Comparison of ENCODE assay signal across 9 mouse cellular contexts in the genomic region with DNA sequence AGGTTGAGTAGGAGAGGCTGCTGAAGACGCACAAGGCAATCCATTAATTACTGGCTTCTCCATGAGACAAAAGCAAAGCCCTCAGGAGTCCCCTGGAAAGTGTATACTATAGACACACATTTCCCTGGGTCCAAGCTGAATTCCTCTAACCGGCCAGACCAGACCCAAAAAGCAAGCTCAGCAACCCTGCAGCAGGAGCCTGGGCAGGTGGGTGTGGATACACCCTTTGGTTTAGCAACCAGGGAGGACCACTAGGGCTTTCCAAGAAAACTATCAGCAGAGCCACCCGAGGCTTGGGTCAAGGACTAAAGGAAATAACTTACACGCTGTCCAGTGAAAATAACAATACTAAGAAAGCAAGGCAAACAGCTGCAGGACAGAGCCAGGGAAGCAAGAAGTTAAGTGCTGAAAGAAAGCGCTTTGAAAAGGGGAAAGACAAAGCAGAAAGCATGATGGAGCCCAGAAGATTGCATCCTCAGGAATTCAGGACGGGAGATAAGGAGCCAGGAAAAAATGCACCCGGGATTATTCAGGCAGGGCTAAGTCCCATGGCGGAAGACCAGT. TPM values are rescaled to one million over a fixed set of nuclear protein-coding genes. Genes with fewer than 3 reads are reported as not detected.
DNase-seq lines count a peak whose midpoint lies in the region; ATAC-seq and TF ChIP-seq lines count a peak whose summit lies in the region.
"Had no signal": no experiment of that assay in that cellular context is flagged by ENCODE, and none has a peak within 500 bp of the region (broad histone marks: within the 10 kb centered on the region; RNA-seq: fewer than 3 reads in every experiment).

No protein-coding gene starts in this region.

- H3K27ac ChIP-seq in gastrocnemius, adult 2 months = 0 out of 2 replicates have a peak overlapping the region, but pooled peaks have one; percentile 69
- peak overlapping the region; percentile 72 for H3K27ac ChIP-seq in neural tube, embryonic 11.5 days (ENCODE audit: low read depth, low read length)
- no peak overlapping the region for H3K27ac ChIP-seq in limb, embryonic 15.5 days
- no peak overlapping the region for H3K27ac ChIP-seq in stomach, postnatal 0 days (replicated peaks)

- TF ChIP-seq EP300 in stomach, postnatal 0 days (optimal IDR thresholded peaks at IDR 0.05) = no peak

- no peaks in the 10 kb centered on the region for H3K36me3 ChIP-seq in neural tube, embryonic 11.5 days (ENCODE audit: control insufficient read depth, insufficient read depth, low read length)
- H3K36me3 ChIP-seq in limb, embryonic 15.5 days = no peaks in the 10 kb centered on the region
- no peaks in the 10 kb centered on the region for H3K36me3 ChIP-seq in stomach, postnatal 0 days (ENCODE audit: control insufficient read depth, insufficient read depth, low read length)

- WGBS in neural tube, embryonic 11.5 days = 8% methylated on average over 8 of the region's 8 CpGs
- WGBS in limb, embryonic 15.5 days = 19% methylated on average over 8 of the region's 8 CpGs
- WGBS in stomach, postnatal 0 days = 16% methylated on average over 8 of the region's 8 CpGs

- DNase-seq in gastrocnemius, adult 2 months = no peak
- DNase-seq in gastrocnemius, postnatal 10 days = no peak
- DNase-seq in neural tube, embryonic 11.5 days (ENCODE audit: low spot score) = no peak
- DNase-seq in neural tube, embryonic 10.5 days (ENCODE audit: extremely low spot score, low spot score) = no peak
- DNase-seq in stomach, postnatal 0 days (ENCODE audit: low spot score) = no peak
- no peak for DNase-seq in frontal cortex, postnatal 25 days (ENCODE audit: low spot score in 2 of 2)
- DNase-seq: adrenal gland, postnatal 36 days had no signal

- TF ChIP-seq CTCF in gastrocnemius, adult 2 months (IDR thresholded peaks at IDR 0.05) = no peak
- TF ChIP-seq CTCF in stomach, postnatal 0 days (IDR thresholded peaks at IDR 0.05; ENCODE audit: low read depth) = no peak

- H3K4me3 ChIP-seq in gastrocnemius, adult 2 months = peak overlapping the region; percentile 84
- H3K4me3 ChIP-seq in neural tube, embryonic 11.5 days (ENCODE audit: low read depth, low read length) = peak overlapping the region; percentile 65
- peak overlapping the region; percentile 58 for H3K4me3 ChIP-seq in limb, embryonic 15.5 days
- peak overlapping the region; percentile 52 for H3K4me3 ChIP-seq in stomach, postnatal 0 days (ENCODE audit: low read depth, low read length)

- intact Hi-C loops in gastrocnemius, adult 2 months (cut with DNase I) = no loop called here

- no peak for ATAC-seq in neural tube, embryonic 11.5 days (ENCODE audit: insufficient read depth, low FRiP score, low TSS enrichment)
- ATAC-seq in limb, embryonic 15.5 days (ENCODE audit: insufficient number of reproducible peaks, low FRiP score, low TSS enrichment, low read depth) = no peak
- no peak for ATAC-seq in stomach, postnatal 0 days (ENCODE audit: low FRiP score, low TSS enrichment)
- ATAC-seq in erythroblast, adult 5-6 weeks (replicated peaks; ENCODE audit: low FRiP score, poor library complexity, severe bottlenecking) = no peak

- H3K4me2 ChIP-seq in neural tube, embryonic 11.5 days (ENCODE audit: low read depth) = peak overlapping the region; percentile 94
- H3K4me2 ChIP-seq in limb, embryonic 15.5 days = peak overlapping the region; percentile 98
- H3K4me2 ChIP-seq in stomach, postnatal 0 days (replicated peaks; ENCODE audit: low read depth) = peak overlapping the region; percentile 86

- peaks cover 3% of the 10 kb centered on the region; the same call in 1 of the 2 replicates for H3K27me3 ChIP-seq in neural tube, embryonic 11.5 days (ENCODE audit: control insufficient read depth, insufficient read depth, low read length)
- H3K27me3 ChIP-seq in limb, embryonic 15.5 days = peaks cover 31% of the 10 kb centered on the region
- no peaks in the 10 kb centered on the region; the same call in 1 of the 2 replicates for H3K27me3 ChIP-seq in stomach, postnatal 0 days (ENCODE audit: control insufficient read depth, insufficient read depth, low read length)

- no peaks in the 10 kb centered on the region for H3K4me1 ChIP-seq in neural tube, embryonic 11.5 days (ENCODE audit: control insufficient read depth, insufficient read depth, low read length)
- H3K4me1 ChIP-seq in limb, embryonic 15.5 days = peaks cover 17% of the 10 kb centered on the region
- H3K4me1 ChIP-seq in stomach, postnatal 0 days (replicated peaks; ENCODE audit: control insufficient read depth, insufficient read depth) = no peaks in the 10 kb centered on the region

- peak overlapping the region; percentile 77 for H3K9ac ChIP-seq in neural tube, embryonic 11.5 days (ENCODE audit: low read length)
- H3K9ac ChIP-seq in limb, embryonic 15.5 days = no peak overlapping the region
- H3K9ac ChIP-seq in stomach, postnatal 0 days (ENCODE audit: low read length) = no peak overlapping the region

- H3K9me3 ChIP-seq in neural tube, embryonic 11.5 days (ENCODE audit: control insufficient read depth, low read length) = no peaks in the 10 kb centered on the region
- H3K9me3 ChIP-seq in limb, embryonic 15.5 days = no peaks in the 10 kb centered on the region
- no peaks in the 10 kb centered on the region for H3K9me3 ChIP-seq in stomach, postnatal 0 days (ENCODE audit: control insufficient read depth, low read length)

RNA-seq across cellular contexts. Expression of gene Pik3cd, which starts 27.5 kb away (rescaled TPM):
- 1 to 10 TPM; 8.9 to 9.1 TPM for total RNA-seq in gastrocnemius, adult 2 months (2021)
- total RNA-seq in gastrocnemius, postnatal 10 days (2021) = 10 to 100 TPM in 1 of 2 experiments, 1 to 10 TPM in 1; 9.8 to 16.1 TPM
- polyA plus RNA-seq in neural tube, embryonic 11.5 days (2014; fragmentation: Nextera tagmentation; extraction: Ambion mirVana) = 10.8 and 15.0 TPM in 2 replicates
- polyA plus RNA-seq in limb, embryonic 15.5 days (2015; fragmentation: Nextera tagmentation; extraction: Ambion mirVana) = 4.1 and 5.1 TPM in 2 replicates
- 1.9 and 2.0 TPM in 2 replicates for polyA plus RNA-seq in stomach, postnatal 0 days (2015; fragmentation: Nextera tagmentation; extraction: Ambion mirVana)
- total RNA-seq in erythroblast, adult 5-6 weeks (2015; ENCODE audit: low replicate concordance) = 11.1 and 14.4 TPM in 2 replicates
- 14.9 and 20.2 TPM in 2 replicates for total RNA-seq in erythroblast, adult 5-6 weeks (2017; ENCODE audit: low replicate concordance)

Comparison
In these comparisons a context has a peak if more than half of its experiments do, and no peak if none do; other contexts are left out.
1. H3K27ac ChIP-seq: peak in gastrocnemius, adult 2 months (single experiment) and neural tube, embryonic 11.5 days (single experiment); none in limb, embryonic 15.5 days (single experiment) and stomach, postnatal 0 days (single experiment).
2. Peak in every context shown above with its lines, with median percentiles within 50 percentile points of each other: H3K4me3 ChIP-seq and H3K4me2 ChIP-seq.